Mouse (Mus musculus) cerebellum, postnatal 14 days (tissue): ENCODE results near the gene Ankrd6.
A peak's percentile ranks its signal among the peaks of the same experiment; 100 is the strongest.
"Not testable (repeated sequence)": the region's sequence is repeated elsewhere in the genome, so short reads cannot be mapped to it uniquely, and the experiment has no call there.

Source experiments
- DNase-seq, 2 experiments: peaks; one replicate each; pipeline ENCODE4 v3.0.0; 2021; ENCODE audit warnings: mixed read lengths in 2 of 2

Gene Ankrd6

DNA sequence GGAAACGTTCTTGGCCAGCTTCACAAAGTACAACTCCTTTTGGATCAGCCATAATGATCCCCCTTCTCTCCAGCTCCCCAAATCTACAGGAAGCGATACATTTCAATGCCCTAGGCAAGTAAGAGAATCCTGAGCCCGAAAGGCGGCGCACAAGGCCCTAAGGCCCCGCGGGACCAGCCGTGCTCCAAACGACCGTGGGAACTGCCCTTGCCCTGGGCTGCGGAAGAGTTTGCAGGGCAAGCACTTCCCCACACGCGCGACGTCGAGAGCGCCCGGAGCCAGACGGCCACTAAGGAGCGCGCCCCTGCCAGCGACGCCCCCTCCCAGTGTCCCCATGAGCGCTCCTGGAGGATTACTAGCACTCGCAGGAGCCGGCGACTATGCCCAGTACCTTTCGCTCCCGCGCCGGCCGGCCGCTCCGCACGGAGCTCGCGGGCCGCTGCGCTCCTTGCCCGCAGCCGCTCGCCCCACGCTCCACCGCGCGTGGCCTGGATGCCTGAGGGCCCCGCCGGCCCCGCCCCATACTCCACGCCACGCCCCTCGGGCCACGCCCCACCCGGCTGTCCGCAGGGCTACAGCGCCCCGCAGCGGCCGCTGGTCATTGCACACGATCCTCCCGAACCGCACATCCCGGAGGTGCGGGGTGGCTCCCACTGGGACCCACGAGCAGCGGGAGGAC, at the start of gene Ankrd6:
Gene Ankrd6 (minus strand): TSS at position 486 of the 679 bp plus-strand sequence.
- DNase-seq: peak; percentile 90 to 92

DNA sequence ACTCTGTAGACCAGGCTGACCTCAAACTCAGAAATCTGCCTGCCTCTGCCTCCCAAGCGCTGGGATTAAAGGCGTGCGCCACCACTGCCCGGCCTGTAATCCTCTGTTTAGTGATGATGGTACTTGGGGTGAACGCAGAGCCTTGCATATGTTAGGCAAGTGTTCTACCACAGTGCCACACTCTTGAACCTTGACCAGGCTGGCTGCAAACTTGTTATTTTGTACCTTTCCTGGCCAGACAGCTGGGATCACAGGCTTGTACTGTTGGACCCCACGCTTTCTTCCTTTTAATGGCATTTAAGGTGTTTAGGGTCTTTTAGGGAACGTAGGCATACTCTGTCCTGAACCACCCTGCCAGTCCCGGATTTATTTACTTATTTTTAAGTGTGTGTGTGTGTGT, 48.4 kb upstream of the Ankrd6 start:
- DNase-seq: no peak

DNA sequence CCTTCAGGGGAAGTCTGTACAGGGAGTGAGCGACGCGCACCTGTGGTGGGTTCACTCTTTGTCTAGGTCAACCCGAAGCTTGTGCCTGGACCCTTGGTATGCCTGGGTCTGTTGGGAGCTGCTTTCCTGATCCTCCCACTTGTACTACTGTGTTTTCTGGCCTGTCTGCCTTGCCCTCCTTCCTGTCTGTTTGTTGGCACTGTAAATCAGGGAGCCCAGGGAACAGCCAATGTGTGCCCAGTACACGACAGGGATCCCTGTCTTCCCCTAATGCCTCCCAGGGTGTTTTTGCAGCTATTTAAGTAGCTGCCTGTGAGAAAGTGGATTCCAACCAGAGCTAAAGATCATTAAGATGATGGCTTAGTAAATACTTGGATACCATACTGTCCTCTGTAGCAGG, 46.9 kb upstream of the Ankrd6 start:
- DNase-seq: peak in 1 of 2 experiments; percentile 48

DNA sequence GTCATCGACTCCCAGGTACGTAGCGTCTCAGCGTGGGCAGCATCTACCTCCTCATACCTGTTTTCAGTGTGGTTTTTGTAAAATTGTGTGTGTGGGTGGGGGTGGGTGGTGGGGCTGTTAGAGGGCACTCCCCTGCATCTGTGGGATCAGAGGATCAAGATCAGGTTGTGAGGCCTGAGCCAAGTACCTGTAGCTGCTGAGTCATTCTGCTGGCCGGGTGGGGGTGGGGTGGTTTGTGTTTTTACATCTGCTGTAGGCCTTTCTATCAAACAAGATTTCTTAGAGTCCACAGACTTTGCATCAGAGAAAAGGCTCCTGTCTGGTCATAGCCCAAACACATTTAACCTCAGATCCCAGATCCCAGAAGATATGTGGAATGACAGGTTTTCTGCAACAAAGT, 45.4 kb upstream of the Ankrd6 start:
- no peak for DNase-seq

DNA sequence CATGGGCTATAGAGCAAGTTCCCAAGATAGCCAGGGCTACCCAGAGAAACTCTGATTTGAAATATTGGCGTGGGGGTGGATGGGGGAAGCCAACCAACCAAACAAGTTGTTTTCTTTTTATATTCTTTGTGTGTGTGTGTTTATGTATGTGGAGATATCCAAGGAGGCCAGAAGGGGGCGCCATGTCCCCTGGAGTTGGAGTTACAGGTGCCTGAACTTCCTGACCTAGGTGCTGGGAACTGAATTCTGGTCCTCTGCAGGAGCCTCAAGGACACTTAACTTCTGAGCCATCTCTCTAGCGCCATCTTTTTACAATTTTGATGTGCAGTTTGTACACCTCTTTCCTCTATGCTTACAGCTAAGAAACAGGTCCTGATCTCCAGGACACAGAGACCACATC, 43.5 kb upstream of the Ankrd6 start:
- DNase-seq: no peak

DNA sequence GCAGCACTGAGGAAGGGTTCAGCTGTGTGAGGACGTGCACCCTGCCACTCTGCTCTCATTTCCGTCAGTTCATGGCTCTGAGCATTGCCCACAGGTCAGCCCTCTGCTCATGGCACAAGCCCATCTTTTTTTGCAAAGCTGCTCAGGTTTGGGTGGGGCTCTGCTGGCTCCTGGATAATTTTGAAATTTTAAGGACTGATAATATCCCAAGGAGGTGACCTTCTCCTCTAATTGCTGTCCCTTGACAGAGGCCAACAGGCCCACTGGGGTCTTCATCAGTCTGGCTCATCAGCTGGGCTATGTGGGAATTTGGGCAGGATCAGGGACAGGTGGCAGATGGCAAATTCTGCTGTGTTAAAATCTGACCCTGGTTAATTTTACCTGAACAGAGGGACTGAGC, 38.7 kb upstream of the Ankrd6 start:
- peak; percentile 40 to 55 for DNase-seq

DNA sequence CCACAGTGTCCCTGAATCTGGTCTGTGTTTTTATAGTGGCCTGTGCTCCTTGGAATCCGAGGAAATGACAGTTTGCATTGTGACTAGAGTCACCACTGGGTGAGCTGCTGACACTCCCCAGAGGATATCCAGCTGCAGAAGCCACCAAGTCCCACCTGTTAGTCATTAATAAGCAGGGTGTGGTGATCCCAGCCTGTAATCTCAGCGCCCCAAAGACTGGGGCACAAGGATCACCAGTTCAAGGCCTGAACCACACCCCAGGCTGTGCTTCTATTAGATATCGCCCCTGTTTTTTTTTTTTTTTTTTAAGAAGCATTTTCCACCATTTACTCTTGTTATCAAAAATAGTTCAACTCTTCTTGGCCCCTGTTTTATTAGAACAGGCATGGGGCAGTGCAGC, 36.4 kb upstream of the Ankrd6 start:
- DNase-seq: no peak

DNA sequence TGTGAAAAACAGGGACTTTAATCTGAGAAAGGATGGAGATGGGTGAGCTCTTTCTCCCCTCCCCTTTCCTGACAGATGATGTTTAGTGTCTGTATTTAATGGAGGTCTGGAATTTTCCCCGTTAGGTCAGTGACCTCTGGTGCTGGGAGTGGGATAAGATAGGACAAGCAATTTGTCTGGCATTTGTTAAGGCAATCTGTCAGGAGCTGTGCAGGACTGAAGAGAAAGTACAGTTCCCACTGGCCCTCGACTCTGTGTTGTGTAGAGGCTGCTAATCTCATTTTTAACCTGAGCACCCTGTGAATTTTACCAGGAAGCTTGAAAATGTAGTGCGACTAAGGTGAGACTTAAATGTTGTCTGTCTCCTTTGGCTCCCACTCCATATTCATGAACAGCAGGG, 35.0 kb upstream of the Ankrd6 start:
- no peak for DNase-seq

DNA sequence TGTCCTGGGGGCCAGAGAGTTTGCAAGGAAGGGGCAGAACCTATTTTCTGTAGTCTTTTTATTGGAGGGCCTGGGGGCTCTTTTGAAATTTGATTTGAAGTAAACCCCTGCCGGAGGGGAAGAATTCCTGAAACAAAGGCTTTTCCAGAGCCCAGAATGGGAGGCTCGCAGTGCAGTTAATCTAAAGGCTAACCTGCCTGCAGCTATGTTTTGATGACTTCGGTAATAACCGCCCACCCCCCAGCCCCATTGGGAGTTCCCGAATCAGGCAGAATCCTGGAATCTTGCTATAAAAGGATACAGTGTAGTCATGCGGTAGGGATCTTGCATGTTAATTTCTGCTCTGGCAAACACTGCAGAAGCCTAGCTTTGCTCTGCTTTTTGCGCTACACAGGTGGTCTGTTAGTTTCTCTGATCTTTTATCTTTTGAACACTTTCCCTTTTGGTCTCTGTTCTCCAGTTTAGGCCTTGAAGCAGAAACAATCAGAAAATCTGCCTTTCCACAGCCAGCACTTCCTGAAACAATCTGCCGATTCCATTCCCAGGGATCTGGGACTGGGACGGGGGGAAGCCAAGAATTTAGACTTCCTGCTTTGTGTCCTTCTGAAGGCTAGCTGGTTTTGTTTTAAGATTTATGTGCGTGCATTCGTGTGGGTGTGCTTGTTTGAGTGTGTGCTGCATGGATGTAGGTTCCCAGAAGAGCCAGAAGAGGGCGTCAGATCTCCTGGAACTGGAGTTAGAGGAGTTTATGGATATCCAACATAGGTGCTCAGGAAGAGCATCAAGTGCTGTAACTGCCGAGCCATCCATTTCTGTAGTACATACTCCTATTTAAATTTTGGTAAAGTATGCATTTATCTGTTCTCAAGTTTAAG, 34.4 kb upstream of the Ankrd6 start:
- peak in 1 of 2 experiments; percentile 47 for DNase-seq

DNA sequence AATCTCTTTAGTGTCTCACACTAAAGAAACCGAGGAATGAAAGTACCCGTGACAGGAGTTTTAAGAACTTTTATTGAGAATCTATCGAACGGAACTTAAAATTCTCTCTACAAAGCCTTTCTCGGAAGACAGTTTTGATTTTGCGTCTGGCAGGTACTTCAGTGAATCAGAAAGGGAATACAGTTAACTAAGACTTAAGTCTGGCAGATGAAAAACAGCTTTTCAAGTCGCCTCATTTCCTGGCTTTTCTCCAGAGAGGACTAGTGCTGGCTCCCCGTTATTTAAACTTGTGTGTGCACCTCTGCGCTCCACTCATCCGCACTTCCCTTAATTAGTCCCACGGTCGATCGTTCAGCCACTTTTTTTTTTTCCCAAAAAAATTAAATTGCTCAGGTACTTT, 33.6 kb upstream of the Ankrd6 start:
- DNase-seq: no peak

DNA sequence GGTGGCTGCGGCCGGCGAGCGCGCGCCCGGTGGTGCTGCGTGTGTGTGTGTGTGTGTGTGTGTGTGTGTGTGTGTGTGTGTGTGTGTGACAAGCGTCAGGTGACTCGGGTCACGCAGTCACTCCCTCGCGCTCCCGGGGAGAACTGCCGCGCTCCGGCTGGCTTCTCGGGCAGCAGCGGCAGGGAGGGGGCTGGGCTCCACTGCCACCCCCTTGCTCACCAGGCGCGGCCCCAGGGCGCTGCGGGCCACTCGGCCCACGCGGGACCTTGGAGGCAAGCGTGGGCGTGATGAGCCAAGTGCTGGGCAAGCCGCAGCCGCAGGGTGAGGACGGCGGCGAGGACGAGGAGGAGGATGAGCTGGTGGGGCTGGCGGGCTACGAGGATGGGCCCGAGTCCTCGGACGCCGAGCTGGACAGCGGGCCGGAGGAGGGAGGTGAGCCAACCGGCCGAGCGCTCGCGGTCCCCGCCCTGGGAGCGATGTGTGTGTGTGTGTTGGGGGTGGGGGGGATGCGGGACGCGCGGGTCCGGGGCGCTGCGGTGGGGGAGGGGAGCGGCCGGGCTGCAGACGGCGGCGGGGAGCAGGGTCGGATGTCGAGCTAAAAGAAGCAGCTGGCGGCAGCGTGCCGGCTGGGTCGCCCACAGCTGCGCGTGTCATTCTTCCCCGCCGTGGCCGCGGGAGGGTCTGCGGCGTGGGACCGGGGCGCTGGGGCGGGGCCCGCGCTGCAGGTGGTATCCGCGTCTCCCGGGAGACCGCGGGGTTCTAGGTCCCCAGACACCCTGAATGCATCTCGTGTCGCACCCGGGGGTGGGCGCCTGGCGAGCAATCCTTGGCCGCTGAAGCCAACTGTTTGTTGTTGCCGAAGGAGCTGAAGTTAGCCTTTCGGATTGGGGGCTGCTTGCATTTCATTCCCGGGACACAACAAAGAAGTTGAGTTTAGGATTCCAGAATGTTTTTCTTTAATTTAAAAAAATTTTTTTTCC, 32.8 kb upstream of the Ankrd6 start:
- DNase-seq: peak; percentile 81

DNA sequence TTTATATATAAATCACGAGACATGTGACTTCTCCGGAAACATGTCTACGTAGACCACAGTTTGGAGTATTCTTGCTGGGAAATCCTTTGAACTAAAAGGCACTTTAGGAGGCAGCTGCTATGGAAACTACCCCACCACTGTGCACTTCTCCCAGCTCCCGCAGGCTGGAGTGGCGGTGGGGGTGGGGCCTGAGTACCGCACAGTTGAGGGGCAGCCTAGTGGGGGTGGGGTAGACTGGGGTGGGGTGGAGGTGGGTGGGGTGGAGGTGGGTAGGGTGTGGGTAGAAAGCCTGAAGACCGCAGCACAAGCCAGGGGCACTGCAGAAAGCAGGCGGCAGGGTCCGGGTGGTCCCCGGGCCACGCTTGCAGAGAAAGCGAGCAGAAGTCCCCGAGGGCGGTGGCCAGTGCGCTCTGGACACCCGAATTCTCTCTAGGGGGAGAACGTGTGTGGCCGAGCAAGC, 32.1 kb upstream of the Ankrd6 start, which contains the start of gene Rragd:
Gene Rragd (plus strand): TSS at position 322 of the 460 bp plus-strand sequence.
- DNase-seq: peak in 1 of 2 experiments; percentile 60

DNA sequence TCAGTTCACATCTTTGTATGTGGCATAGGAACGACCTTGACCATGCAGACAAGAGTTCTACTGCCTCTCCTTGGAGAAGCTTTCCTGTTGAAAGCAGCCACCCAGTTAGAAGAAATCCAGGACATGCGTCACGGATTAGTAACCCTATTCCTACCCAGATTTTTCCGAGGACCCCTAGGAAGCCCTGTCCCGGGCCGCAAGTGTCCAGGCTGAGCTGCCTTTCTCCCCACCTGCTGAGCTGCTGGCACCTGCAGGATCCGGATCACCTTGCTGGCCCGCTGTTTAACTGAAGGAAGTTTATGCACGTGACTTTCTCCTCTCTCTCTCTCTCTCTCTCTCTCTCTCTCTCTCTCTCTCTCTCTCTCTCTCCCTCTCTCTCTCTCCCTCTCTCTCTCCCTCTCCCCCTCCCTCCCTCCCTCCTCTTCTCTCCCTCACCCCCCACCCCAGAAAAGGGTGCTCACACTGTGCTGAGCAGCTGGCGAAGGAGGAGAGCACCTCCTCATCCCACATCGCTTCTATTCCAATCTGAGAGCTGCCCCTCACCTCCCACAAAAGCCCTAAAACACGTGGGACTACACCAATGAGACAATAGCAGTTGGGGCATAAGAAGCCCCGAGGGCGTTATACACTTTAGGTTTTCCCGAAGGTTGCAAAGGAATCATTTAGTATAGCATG, 31.5 kb upstream of the Ankrd6 start:
- peak in 1 of 2 experiments; percentile 43 for DNase-seq

DNA sequence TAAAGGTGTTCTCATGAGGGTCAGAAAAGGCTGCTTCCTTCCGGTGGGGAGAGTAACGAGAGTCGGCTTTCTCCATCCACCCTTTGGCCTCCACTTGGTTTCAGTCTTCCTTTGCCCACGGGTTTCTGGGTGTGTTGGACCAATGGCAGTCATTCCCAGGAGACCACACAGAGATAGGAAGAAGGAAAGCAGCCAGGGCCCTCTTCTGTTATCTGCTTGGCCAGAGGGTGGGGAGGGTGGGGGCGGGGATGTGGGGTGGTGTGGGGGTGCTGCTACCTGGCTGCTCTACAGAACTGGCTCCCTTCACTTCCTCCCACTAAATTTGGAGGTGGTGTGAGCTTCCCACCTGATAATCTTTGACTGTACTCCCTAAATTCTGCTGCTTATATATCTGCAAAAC, 31.0 kb upstream of the Ankrd6 start:
- no peak for DNase-seq

DNA sequence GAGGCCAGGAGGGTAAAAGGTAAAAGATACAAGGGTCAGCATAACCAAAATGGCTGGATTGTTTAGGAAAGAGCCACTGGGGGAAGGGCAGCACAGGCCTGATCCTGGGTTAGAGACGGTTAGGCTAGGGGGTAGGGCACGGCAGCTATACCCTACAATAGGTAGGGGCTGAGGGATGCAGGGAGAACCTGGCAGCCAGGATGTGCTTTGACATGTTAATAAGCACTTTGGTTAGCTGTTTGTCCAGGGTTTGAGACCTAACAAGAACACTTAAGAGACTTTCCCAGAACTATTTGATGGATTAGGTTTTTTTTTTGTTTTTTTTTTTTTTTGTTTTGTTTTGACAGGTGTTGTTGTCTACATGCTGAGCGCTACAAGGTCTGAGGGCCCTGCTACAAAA, 29.4 kb upstream of the Ankrd6 start:
- DNase-seq: no peak

DNA sequence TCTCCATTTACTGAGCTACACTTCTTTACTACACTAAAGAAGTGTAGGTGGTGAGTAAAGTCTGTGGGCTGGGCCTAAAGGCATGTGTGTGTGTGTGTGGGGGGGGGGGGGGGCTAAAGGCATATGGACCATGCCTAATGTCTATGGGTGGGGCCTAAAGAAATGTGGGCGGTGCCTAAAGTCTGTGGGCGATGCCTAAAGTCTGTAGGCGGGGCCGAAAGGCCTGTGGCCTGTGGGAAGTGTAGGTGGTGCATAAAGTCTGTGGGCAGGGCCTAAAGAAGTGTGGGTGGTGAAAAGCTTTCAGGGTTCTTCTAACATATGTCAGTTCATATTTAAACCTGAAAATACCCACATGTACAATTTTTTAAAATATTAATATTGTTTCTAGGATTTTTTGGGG, 26.7 kb upstream of the Ankrd6 start:
- DNase-seq: no peak

DNA sequence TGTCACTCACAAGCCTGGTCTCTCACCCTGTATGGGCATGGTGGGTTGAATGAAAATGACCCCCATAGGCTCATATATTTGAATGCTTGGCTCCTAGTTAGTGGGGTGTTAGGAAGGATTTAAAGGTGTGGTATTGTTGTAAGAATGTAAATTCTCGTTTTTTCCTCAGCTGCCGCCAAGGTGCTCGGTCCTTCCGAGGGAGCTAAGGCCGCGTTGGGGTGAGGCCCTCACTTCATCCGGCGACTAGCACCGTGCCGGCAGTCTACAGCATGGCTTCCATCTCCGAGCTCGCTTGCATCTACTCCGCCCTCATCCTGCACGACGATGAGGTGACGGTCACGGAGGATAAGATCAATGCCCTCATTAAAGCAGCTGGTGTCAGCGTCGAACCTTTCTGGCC, 14.0 kb upstream of the Ankrd6 start:
- not testable (repeated sequence) for DNase-seq

DNA sequence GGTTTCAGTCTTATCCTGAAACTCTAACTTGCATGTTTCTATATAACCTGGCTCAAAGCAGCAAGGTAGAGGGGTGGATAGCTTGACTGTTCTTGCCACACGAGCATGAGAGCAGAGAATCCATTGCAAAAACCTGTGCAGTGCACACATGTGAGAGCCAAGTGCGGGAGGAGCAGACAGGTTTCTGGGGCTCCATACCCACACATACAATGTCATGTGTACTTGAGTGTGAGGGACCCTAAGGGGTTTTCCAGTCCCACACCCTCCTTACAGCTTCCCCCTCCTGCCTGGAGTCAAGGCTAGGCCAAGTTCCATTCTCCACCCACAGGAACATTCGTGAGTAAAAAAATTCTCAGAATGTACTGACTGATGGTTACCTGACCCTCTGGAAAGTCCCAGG, 10.8 kb upstream of the Ankrd6 start:
- DNase-seq: no peak

DNA sequence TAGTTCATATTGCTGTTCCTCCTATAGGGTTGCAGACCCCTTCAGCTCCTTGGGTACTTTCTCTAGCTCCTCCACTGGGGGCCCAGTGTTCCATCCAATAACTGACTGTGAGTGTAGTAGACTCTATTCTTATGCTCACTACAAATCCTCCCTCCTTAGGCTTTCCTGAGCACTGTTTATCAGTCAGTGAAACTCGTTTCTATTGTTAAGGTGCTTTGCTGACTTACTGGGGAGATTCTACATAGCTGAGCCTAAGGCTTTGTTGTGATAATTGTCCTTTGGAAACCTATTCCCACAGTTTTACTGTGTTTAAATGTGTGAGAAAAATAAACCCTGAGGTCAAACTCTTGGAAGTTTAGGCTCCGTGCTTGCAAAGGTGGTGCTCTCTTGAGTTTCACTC, 5.8 kb upstream of the Ankrd6 start:
- no peak for DNase-seq

DNA sequence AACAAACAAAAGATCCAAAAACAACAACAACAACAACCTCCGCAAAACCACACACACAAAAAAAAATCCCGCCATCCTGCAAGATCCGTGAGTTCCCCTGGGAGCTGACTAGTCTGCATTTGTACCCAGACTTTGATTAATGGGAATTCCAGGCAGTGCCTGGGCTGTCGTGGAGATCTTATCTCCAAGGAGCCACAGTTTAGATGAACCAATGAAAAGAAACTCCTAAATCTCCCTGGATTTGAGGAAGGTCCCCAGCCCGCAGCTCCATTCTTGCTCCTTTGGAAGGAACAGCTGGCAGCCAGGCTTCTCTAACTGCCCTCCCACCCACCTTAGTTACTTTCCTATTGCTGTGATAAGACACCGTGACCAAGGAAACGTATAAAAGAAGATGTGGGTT, 2.0 kb upstream of the Ankrd6 start:
- no peak for DNase-seq

DNA sequence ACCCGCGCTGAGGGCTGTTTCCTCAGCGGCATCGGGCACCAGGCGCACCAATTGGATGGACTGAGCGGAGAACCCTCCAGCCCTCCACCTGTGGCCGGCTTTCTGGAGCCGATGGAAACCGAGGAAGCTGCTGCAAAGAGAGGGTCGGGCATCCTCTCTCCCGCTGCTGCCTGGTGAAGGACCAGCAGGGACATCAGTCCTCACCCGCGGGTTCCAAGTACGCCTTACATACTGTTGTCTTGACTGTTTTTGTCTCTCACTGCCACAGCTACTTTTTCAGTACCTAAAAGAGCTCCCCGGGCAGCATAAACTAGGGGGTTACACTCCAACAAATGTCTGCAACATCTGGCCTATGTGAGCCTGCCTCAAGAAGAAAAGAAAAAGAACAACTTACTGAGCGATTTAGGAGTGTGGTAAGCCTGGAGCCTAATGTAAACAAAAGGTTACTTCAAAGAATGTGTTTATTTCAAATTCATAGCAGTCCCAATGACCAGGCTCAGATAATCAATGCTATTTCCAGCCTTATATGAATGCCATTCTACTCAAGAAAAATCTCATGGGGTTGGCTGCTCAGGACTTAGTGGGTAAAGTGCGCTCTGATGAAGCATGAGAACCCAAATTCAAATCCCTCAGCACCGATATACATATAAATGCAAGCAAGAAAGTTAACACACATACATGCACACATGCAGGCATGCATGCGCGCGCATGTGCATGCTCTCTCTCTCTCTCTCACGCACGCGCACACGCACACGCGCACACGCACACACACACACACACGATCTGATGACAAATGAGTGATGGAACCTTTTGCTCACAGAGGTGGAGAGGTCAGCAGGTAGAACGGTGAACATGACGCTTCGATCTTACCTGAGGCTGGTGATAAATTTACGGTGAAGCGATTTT, 647 bp upstream of the Ankrd6 start:
- peak; percentile 23 to 35 for DNase-seq
